Mouse (Mus musculus) T-helper 17 cell (primary cell): ENCODE data around the gene Mettl15.
"Not testable (repeated sequence)": the region's sequence is repeated elsewhere in the genome, so short reads cannot be mapped to it uniquely, and the experiment has no call there.

Source experiments
- in situ Hi-C, 2 experiments: fragments of 300-600 bp; cut with MboI, MseI; formaldehyde crosslinking; loops; 1 replicate in 1 of 2; 2 replicates in 1 of 2; pipeline ENCODE4 v1.15.1; 2025; ENCODE audit warnings: high pct_unique_total_duplicates in 2 of 2

Mettl15 gene

GRCm38 (mm10) chr2:109280600-109281340, at the start of gene Mettl15, which contains the start of gene Kif18a:
Mettl15 (minus strand) TSS chr2:109280748.
Kif18a (plus strand) TSS chr2:109280738.
- in situ Hi-C loops, result loop anchor here in 1 of 2 experiments (25.0 kb wide), 1 partner anchor 607 kb away; the partner anchor contains the start of gene Lin7c

- in situ Hi-C loops, result loop anchor here in 1 of 2 experiments (25.0 kb wide), 1 partner anchor 726 kb away; no protein-coding TSS in a partner anchor
Measured at GRCm38 (mm10) chr2:109311369-109311768, 30.8 kb upstream of the Mettl15 start.

- in situ Hi-C loops, result loop anchor here in 1 of 2 experiments (25.0 kb wide), 1 partner anchor 734 kb away; no protein-coding TSS in a partner anchor
Measured at GRCm38 (mm10) chr2:109303638-109304037, 23.1 kb upstream of the Mettl15 start.

DNA sequence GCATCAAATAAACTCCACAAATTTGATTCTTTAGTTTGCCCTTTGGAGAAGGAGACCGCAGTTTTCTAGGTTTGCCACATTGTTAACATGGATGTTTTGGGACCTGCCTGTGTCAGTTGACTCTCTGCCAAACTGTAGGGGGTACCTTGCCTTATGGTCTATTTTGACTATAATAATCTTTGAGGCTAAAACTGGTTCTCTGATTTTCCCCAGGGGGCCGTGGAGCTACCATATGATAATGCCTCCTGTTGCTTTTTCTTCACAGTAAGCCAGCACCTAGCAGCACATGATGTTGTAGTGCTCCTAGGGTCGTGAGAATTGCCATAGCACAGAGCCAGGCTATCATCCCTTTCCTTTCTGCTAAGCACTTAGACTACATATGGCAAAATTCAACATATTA, 21.7 kb upstream of the Mettl15 start:
- in situ Hi-C loops, result loop anchor here in 1 of 2 experiments (25.0 kb wide), 1 partner anchor 735 kb away; no protein-coding TSS in a partner anchor

- in situ Hi-C loops, result loop anchor here in 1 of 2 experiments (25.0 kb wide), 1 partner anchor 589 kb away; the partner anchor contains the start of gene Lin7c
Measured at GRCm38 (mm10) chr2:109298160-109298559, 17.6 kb upstream of the Mettl15 start.

DNA sequence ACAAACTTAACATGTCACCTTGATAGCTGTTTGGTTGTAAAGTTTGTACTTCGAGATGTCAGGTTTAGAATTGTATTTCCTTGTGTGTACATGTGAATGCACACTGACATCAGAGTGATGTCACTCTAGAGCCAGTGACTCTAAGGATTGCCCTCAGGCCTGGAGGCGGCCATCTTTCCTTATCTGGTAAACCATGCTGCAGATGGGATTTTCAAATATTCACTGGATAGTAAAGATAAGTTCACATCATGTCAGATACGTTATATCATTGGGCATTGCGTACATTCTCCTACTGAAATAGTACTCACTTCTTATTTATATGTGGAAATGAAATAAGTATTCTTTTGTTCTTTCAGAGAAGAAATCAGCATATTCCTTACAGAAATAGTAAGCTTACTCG, 15.7 kb upstream of the Mettl15 start:
- in situ Hi-C loops, result loop anchor here in 1 of 2 experiments (25.0 kb wide), 1 partner anchor 591 kb away; the partner anchor contains the start of gene Lin7c

DNA sequence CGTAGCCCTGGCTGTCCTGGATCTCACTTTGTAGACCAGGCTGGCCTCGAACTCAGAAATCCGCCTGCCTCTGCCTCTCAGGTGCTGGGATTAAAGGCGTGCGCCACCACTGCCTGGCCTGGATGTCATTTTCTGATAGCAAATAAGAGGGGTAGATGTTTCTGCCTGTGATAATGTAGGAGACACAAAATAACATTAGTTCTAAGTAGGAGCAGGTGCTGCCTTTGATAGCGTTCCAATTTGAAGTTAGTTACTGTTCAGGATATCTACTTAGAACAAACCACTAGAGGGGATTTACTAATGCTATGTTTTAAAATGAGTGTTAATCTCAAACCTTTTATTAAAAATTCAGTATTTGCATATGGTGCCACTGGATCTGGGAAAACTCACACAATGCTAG, 8.8 kb upstream of the Mettl15 start:
- in situ Hi-C loops, result loop anchor here in 1 of 2 experiments (25.0 kb wide), 1 partner anchor 598 kb away; the partner anchor contains the start of gene Lin7c

DNA sequence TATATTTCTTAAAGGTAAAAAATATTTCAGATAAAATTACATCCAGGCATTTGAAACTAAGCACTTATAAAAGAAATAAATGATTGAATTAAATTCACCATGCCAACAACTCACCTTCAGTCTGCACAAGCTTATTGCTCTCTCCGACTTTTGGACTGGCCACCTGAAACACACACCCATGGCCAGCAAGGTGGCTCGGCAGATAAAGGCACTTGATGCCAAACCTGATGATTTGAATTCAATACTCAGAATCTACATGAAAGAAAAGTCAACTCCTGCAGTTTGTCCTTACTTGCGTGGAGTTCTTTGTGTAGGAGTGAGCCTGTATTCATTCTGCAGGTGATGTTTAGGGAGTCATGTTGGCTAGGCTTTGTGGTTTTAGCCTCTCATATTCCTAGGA, 3.6 kb upstream of the Mettl15 start:
- in situ Hi-C loops, result loop anchor here in 1 of 2 experiments (25.0 kb wide), 1 partner anchor 603 kb away; the partner anchor contains the start of gene Lin7c

DNA sequence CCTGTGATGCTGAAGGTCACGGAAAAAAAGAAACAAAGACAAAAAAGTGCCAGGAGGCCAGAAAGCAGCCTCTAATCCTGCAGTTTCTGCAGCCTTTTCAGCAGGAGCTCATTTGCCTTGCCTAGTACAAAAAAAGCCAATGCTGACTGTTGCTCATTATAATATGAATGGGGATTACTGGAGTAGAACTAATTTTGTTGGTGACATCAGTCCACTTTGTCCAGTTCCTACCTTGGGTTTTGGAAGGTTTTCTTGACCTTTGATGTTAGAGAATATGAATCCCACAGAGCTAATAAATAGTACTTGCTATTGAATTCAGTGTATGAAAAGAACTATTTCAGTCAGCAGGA, 768 bp upstream of the Mettl15 start:
- in situ Hi-C loops, result loop anchor here in 1 of 2 experiments (25.0 kb wide), 1 partner anchor 606 kb away; the partner anchor contains the start of gene Lin7c

DNA sequence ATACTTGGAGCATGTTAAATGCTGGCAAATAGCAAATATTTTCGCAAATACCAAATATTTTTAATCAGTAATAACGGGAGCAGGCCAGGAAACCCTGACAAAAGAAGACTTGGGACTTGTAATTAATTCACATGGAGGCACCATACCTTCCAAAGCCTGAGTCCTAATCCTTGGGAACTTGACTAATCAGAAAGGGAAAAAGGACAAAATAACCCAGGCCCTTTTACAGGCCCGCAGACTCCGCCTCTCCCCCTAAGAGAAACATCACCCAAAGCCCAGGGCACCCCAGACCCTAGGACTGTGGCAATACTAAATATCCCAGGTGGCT, 312 bp downstream of the Mettl15 start:
- in situ Hi-C loops, result loop anchor here in 1 of 2 experiments (25.0 kb wide), 1 partner anchor 607 kb away; the partner anchor contains the start of gene Lin7c

DNA sequence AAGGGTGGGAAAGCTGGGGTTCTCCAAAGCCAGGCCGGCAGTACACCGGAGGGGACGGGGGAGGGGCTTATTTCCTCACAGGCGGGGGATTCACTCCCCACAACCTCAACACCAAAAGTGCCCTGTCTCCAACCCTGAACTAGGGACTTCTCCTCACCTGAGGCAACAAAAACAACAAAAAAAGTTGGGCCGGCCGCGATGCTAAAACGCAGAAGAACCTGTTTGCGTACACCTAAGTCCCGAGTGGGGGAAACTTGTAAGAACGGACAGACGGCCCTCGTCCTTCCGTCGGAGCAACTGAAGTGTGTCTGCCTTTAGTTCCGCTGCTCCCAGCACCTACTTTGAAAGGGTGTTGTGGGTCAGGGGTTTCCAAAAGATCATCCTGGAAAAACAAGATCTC, 2.5 kb downstream of the Mettl15 start:
- in situ Hi-C loops, result loop anchor here in 1 of 2 experiments (25.0 kb wide), 1 partner anchor 609 kb away; the partner anchor contains the start of gene Lin7c

DNA sequence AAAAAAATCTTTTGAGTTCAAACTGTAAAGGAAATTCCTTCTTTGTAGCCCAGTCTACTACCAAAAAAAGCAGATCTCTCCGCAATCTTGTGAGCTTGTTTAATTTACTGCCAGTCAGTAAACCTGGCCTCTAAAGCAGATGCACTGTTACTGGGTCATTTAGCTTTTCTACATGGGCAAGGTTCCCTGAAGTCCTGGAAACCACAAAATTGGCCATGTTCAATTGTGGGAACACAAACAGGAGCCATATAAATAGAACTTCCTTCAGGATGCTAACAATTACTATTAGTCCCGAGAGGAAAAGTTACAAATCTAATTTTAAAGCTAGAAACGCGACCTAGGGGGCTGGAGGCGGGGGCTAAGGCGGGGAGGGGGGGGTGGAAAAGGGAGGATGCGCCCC, 3.0 kb downstream of the Mettl15 start:
- in situ Hi-C loops, result loop anchor here in 1 of 2 experiments (25.0 kb wide), 1 partner anchor 610 kb away; the partner anchor contains the start of gene Lin7c

DNA sequence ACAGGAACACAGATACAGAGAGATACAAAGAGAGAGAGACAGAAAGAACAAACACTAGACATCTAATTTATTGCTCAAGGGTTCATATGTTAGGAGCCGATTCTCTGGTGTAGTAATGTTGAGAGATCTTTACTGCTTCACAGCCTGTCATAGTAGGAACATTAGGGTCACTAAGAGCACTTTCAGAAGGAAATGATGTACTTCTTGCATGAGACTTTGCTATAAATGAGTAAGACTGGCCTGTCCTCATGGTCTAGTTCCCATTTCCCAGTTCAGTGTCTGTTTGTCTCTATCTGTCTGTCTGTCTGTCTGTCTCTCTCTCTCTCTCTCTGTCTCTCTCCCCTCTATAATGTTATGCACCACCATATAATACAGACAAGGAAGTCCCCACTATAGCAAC, 7.5 kb downstream of the Mettl15 start:
- in situ Hi-C loops, result no loop called here

DNA sequence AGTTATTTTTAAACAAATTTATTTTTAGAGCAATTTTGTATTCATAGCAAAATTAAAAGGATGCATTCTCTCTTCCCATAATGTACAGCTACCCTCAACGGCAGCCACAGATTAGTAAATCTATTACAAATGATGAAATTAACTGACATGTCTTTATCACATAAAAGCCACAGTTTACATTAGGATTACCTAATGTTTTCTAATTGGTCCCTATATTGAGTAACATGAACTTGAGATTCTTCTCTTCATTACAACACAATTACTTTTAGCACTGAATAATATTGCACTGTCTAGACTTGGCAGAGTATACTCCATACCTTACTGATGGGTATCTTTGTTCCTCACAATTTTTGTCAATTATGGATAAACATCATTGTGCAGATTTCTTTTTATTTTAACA, 17.8 kb downstream of the Mettl15 start:
- in situ Hi-C loops, result no loop called here

GRCm38 (mm10) chr2:109241947-109242346, 38.6 kb downstream of the Mettl15 start:
- in situ Hi-C loops, result no loop called here

GRCm38 (mm10) chr2:109235741-109236140, 44.8 kb downstream of the Mettl15 start:
- in situ Hi-C loops, result loop anchor here in 1 of 2 experiments (10.0 kb wide), 1 partner anchor 981 kb away; no protein-coding TSS in a partner anchor

DNA sequence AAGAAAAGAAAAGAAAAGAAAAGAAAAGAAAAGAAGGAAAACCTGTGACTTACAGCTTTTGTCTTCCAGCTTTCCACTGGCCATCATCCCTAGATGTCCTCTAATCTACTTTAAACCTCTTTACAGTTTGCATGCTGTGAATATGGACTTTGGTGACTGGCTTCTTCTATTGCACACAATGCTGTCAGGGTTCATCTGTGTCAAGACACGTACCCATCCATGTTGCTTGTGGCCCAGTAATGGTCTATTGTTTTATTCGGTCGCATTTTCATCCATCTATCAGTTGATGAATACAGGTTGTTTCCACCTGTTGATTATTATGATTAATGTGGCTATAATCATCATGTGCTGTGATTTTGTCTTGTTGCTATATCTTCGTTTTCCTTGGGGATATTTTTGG, 46.7 kb downstream of the Mettl15 start:
- in situ Hi-C loops, result loop anchor here in 1 of 2 experiments (10.0 kb wide), 1 partner anchor 979 kb away; no protein-coding TSS in a partner anchor

GRCm38 (mm10) chr2:109230443-109230842, 50.1 kb downstream of the Mettl15 start:
- in situ Hi-C loops, result loop anchor here in 1 of 2 experiments (10.0 kb wide), 1 partner anchor 976 kb away; no protein-coding TSS in a partner anchor

GRCm38 (mm10) chr2:109227196-109227595, 53.4 kb downstream of the Mettl15 start:
- in situ Hi-C loops, result no loop called here

- in situ Hi-C loops, result no loop called here
Measured at GRCm38 (mm10) chr2:109221470-109221869, 59.1 kb downstream of the Mettl15 start.

DNA sequence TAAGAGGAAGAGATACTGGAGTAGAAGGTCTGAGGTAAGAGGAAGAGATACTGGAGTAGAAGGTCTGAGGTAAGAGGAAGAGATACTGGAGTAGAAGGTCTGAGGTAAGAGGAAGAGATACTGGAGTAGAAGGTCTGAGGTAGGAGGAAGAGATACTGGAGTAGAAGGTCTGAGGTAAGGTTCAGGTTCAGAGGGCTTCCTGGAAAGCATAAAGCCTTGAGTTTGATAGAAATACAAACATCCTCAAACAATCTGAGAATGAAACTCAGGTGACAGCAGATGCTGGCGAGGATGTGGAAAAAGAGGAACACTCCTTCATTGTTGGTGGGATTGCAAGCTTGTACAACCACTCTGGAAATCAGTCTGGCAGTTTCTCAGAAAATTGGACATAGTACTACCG, 63.9 kb downstream of the Mettl15 start:
- in situ Hi-C loops, result not testable (repeated sequence)

DNA sequence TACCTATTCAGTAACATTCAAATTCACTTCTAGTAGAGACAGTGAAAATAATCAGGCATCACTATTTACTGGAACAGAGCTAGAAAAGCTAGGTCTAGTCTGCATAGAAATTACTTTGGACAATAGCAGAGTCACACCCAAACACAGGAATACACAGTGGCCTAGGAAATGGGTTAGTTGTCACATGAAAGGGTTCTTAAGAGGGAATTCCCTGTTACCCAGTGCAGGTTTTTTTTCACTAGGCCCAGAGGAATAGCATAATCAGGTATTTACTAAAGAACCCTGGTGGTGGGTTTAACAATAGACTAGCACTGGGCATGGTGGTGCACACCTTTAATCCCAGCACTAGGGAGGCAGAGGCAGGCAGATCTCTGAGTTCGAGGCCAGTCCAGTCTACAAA, 69.9 kb downstream of the Mettl15 start:
- in situ Hi-C loops, result not testable (repeated sequence)
